Mouse (Mus musculus) cerebellum, adult 8-10 months (tissue): ENCODE data around the gene Disp2.

Experiments
- DNase-seq: peaks from one replicate; pipeline ENCODE4 v3.0.0; 2022

Gene Disp2

GRCm38 (mm10) chr2:118779504-118780480 lies at the start of gene Disp2:
TSS of gene Disp2 (plus strand) at chr2:118779719.
- DNase-seq: peak; percentile 92

- DNase-seq: no peak
Observed at GRCm38 (mm10) chr2:118729816-118730621, 49.5 kb upstream of the Disp2 start.

- DNase-seq: no peak
Observed at GRCm38 (mm10) chr2:118730622-118730915, 49.0 kb upstream of the Disp2 start.

- DNase-seq: no peak
Observed at GRCm38 (mm10) chr2:118731981-118732380, 47.5 kb upstream of the Disp2 start.

- no peak for DNase-seq
Observed at GRCm38 (mm10) chr2:118733341-118733740, 46.2 kb upstream of the Disp2 start.

DNA sequence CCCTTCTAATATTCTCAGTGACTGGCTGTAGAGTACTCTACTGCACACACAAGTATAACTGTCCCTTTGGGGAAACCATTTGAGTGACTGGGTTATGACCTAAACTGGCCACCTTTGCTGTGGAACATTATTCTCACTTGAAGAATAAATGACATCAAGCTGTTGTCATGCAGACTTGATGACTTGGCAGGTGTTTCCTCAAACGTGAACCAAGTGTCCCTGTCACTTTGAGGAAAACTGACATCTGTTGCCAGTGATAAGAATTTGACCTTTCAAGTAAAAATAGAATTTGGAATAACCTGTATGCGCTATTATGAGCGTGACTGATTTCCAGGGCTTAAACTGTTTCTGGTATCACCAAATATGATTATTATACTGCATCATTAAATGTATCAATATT lies 39.2 kb upstream of the Disp2 start:
- no peak for DNase-seq

- no peak for DNase-seq
Observed at GRCm38 (mm10) chr2:118741183-118741582, 38.3 kb upstream of the Disp2 start.

GRCm38 (mm10) chr2:118743261-118743943 lies 36.1 kb upstream of the Disp2 start:
- DNase-seq: peak; percentile 53

DNA sequence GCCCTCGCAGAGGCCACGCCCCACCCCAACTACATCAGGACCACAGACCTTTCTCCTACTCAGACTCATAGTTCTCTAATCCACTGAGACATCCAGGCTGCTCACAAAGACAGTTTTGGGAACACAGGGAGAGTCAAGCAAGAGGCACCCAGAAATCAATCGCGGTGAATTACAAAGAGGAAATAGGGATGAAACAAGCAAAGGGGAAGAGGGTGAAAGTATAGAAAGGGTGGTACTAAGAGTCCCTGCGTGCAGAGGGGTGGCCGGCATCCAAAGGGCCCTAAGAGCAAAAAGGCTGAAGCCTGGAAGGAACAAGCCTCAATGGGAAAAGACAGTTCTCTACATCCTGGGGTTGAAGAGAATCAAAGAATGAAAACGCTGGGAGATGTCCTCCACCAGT lies 34.9 kb upstream of the Disp2 start:
- DNase-seq: peak; percentile 5

DNA sequence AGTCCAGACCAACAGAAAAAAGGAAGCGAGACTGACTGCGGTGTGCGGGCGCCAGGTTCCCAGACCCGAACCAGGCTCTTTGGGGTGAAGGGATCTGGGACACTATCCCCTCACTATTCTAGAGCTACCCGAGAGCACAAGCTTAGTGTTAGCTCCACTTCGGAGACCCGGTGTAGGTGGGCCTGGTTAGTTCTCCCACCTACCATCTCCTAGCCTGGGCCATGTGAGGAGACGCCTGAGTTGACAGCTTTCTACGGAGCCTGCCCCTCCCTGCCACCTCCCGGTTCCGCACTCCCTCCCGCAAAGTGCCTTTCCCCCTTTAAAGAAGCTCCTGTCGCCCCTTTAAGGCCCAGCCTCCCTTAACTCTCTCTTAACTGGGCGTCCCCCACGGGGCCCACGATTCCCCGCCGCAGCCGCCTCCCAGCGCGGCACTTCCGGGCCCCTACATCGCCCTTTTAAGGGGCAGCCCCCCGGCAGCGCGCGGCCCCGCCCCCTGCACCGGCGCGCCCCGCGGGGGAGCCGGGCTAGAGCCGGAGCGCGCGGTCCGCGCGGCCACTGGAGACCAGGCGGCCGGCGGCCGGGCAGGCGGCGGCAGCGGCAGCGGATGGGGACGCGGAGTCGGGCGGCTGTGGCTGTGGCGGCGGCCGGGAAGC lies 34.2 kb upstream of the Disp2 start, which contains the start of gene Inafm2:
Gene Inafm2 (plus strand): TSS at position 527 of the 653 bp plus-strand sequence.
- peak; percentile 89 for DNase-seq

DNA sequence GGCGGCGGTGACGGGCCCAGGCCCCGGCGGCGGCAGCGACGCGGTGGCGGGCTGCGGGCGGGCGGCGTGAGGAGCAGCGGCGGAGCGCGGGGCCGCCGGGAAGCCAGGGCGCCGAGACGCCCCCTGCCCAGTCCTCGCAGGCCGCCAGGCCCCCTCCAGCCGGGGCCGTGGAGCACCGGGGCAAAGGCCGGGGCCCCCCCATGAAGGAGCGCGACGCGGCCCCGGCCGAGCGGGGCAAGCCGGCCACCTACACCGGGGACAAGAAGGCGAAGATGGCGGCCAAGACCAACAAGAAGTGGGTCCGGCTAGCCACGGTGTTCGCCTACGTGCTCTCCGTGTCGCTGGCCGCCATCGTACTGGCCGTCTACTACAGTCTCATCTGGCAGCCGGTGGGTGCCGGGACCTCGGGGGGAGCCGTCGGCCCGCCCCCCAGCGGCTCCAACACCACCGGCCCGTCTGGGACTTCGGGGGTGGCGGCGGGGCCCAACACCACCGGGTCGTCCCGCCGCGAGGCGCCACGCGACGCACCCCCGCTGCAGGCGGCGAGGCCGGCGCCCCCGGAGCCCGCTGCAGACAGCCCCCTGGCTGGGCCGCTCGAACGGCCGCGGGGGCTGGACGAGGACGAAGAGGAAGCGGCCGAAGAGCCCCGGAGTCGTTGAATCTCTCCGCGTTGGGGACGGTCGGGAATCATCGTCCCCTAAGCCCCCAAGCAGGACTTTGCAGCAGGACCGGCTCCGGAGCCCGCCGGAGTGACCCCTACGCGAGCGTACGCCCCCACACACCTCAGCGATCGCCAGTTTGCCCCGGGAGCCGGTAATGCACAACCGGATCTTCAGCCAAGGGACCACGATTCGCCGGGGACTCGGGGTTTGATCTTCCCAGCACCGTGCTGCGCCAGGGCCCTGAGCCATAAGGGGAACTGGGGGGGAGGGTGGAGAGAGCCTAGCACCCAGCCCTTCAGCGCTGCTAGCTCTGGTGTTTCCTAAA lies 33.3 kb upstream of the Disp2 start:
- peak; percentile 53 for DNase-seq

GRCm38 (mm10) chr2:118747301-118747960 lies 32.1 kb upstream of the Disp2 start:
- DNase-seq: peak; percentile 50

DNA sequence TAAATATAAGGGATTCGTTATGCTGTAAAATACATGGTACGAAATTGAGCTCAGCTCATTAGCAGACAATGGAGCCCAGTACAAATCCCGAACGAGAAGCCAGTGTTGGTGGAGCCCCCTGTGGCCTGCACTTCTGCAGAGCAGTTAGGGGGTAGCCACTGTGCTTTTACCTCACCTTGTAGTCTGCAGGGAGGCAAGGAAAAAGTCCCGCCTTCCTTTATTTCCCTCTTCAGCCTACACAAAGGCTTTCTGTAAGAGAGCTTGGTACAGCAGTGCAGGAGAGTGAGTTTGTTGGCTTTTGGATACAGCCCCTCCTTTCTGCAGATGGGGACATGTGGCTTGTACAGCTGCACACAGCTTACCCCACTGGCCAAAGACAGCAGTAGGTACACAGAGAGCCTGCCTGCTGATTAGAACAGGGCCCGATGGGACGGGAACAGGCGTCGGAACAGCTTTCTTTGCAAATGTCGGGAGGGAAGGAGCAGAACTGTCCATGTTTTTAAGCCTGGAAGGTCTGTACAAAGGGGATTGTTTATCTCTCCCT lies 30.1 kb upstream of the Disp2 start:
- DNase-seq: no peak

- no peak for DNase-seq
Observed at GRCm38 (mm10) chr2:118750476-118750875, 29.0 kb upstream of the Disp2 start.

- no peak for DNase-seq
Observed at GRCm38 (mm10) chr2:118751896-118752791, 27.4 kb upstream of the Disp2 start.

DNA sequence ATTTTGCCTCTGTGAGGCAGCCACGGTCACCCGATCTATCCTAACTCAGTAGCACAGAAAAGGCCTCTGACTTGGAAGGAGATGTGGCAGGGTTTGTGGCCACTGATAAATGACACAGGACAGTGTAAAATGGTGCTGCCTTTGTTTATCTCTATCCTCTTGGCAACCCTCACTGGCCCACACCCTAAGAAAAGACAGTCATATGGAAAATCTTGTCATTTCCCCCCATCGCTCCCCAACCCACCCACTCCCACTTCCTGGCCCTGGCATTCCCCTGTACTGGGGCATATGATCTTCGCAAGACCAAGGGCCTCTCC lies 26.8 kb upstream of the Disp2 start:
- no peak for DNase-seq

DNA sequence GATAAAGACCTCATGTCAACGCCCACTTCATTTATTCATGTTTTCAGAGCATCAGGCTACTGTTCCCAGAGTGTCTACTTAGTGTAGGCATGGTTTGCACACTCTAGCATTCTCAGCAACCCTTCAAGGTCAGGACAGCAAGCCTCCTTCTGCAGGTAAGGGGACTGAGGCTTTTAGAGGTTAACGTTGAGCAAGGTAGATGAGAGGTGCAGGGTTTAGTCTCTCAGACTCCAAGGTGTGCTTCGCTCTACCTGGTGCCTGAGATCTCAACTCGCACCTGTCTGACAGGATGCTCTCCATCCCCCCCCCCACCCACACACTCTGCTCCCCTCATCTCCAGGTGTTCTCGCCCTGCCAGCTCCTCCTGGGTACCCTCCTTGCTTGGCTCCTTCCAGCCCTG lies 25.4 kb upstream of the Disp2 start:
- peak; percentile 1 for DNase-seq

DNA sequence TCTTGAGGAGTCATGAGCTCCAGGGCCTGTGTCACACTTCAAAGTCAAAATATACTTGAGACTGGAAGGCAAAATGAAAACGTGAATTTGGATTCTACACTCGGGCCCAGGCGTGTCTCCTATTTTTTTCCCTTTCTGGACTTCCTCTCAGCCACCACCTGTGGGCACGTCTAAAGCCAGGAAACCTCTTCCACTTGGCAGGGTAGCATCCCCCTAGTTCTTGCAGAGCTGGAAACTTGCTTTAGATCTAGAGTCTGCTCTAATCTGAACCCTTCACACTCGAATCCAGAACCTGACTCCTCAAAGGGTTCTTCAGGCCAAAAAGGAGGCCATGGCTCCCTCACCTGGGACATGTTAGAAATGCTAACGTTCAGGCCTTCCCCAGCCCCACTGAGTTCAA lies 24.1 kb upstream of the Disp2 start:
- DNase-seq: peak; percentile 3

DNA sequence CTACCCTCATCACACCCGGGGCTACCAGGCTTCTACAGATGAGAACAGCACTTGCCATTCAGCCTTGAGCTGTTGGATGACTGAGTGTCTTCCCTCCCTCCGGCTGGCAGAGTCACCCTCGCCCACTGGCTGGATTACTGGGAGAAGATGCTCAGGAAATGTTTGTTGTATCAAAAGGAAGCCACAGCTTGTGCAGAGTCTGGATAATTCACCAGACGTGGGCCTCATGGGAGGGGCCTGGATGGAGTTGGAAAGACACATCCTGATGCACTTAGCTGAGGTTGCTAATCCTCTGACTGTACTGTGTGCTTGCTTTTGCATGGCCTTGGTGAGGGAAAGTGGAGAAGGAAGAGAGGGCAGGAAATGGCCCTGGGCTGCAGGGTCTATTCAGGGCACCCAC lies 23.4 kb upstream of the Disp2 start:
- no peak for DNase-seq

GRCm38 (mm10) chr2:118759828-118760227 lies 19.7 kb upstream of the Disp2 start:
- DNase-seq: peak; percentile 44
